Mouse (Mus musculus) layer of hippocampus, postnatal 25 days (tissue): ENCODE measurements around the gene Lpin2. TPM values are rescaled to one million over a fixed set of nuclear protein-coding genes. Genes with fewer than 3 reads are reported as not detected.

Experiments
- DNase-seq, 2 experiments: peaks; one replicate each; pipeline ENCODE4 v3.0.0; 2022; ENCODE audit warnings: mixed read lengths in 2 of 2, low spot score in 1 of 2; ENCODE audit errors: extremely low spot score in 1 of 2
- total RNA-seq, 2 experiments: library from RNA; stranded (reverse); gene quantifications; 2 replicates each; pipeline ENCODE4 v1.2.3; 2021

Gene Lpin2
- total RNA-seq, 2 experiments from 2014 or later = 91.1 to 96.8 TPM

DNA sequence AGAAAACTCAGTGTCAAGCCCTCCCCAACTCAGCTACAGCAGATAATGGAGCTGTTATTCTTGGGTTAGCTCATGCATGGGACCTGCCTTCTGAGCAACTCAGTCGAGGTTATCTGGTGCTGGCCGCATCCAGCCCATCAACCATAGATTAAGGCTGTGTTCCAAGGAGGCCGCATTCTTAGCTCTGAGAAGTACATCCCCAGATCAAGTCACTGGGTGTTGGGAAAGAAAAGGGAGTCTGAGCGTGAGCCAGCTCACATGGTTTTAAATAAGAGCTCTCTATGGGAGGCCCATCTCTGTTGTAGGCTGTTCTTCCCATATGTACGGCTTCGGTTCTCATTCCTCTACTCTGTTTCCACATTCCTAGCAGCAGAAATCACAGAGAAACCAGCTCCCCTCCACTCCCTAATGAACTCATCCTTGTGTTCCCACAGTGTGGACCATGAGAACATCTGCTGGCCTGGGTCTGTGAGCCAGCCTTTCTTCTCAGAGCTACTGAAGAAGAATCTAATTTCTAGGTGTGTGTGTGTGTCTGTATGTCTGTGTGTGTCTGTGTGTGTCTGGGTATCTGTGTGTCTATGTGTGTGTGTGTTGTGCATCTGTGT is 107.3 kb downstream of the Lpin2 start:
- no peak for DNase-seq

DNA sequence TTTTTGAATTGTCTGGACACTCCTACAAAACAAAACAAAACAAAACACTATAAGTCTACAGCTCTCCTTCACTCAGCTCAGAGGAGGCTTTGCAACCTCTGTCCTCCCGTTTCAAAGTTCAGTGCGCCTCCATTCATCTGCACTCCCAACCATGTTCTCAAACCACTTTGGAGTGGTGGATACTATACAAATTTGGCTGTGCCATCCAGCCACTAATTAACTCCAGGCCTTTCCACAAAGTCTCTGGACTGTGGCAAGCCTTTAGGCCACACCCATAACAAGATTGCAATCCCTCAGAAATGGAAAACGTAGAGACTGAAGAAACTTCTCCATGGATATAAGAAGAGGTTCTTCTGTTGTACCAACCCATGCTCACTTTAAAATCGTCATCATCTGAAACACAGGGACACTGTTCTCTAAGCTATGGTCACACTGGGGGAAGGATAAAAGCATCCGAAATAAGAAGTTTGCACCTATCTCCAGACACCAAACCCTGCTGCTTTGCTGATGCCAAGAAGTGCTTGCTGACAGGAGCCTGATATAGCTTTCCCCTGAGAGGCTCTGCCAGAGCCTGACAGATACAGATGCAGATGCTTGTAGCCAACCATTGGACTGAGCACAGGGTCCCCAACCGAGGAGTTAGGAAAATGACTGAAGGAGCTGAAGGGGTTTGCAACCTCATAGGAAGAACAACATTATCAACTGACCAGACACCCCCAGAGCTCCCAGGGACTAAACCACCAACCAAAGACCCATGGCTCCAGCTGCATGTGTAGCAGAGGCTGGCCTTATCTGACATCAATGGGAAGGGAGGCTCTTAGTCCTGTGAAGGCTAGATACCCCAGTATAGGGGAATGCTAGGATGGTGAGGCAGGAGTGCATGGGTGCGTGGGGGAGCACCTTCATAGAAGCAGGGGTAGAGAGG is 108.4 kb downstream of the Lpin2 start:
- no peak for DNase-seq

DNA sequence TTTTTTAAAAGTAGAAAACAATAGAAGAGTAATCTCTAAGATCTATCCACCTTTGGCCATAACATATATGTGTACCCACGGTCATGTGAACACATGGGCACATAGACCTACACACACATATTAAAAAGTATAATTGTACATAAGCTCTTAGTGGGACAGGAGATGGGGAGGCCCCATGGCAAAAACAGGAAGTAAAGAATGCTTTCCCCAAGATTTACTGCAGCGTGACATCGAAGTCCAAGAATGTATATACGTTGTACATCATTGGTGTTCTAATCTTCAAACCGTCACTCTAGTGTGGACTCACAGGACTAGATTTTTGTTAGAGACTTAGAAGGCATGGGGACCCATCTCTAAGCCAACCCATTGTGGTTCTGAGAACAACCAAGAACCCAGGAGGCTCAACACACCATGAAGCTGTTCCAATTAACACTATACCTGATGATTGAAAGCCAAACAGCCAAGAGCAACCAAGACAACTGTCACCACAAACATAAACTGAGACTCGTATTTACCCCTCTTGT is 109.6 kb downstream of the Lpin2 start:
- no peak for DNase-seq

DNA sequence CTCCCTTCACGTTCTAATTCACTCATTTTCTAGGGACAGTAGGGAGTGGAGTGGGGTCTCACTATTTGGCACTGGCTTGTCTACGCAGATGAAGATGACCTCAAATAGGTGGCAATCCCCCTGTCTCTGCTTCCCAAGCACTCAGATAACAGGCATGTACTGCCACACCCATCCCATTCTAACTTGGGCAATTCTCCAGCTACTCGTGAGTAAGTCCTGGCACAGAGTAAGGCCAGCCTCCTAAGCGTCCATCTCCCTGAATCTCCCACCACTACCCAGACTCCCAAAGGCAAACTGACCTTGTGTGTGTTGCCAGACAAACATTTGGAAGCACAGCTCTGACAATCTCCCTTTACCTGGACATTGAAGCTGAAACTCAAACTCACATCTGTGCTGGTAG is 110.5 kb downstream of the Lpin2 start:
- no peak for DNase-seq

DNA sequence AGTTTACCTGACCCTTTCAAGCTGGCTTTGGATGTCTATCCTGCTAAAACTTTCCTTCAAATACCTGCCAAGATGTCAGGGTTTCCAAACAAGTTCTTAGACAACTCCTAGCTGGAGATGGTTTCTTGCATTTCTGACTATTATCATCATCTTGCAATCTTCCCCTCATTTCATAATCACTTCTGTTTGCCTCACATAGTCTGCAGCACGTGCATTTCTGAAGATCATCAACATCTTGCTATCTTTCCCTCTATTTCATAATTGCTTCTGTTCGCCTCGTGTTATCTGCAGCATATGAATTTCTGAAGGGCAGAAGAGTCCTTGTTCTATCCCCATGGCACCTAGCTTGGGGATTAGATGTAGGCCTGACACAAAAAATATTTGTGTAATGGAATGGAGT is 112.2 kb downstream of the Lpin2 start:
- DNase-seq = no peak

Other genes with a start within 250 kb of the Lpin2 start
- gene Myom1, start 179.9 kb upstream of the Lpin2 start, total RNA-seq = 1 to 10 TPM; 1.9 to 3.3 TPM
- 10 to 100 TPM; 36.2 to 42.4 TPM for gene Myl12a, start 179.7 kb upstream of the Lpin2 start, total RNA-seq
- gene Emilin2, start 129.4 kb downstream of the Lpin2 start, total RNA-seq = 1 to 10 TPM; 2.3 to 3.8 TPM